Mouse (Mus musculus): ENCODE measurements at regions not wholly inside any gene's neighbourhood (a gene's known extent, or its start where the extent isn't known, plus 50 kb on each side); places are given as distances from the start of the nearest gene placed in this dataset.

- TF ChIP-seq CTCF (IDR thresholded peaks at IDR 0.05; ENCODE audit: extremely low read depth, insufficient read depth, low read length) (no peak), POLR2A (IDR thresholded peaks at IDR 0.05; ENCODE audit: extremely low read depth, insufficient read depth, low read length) (no peak)
These were observed 121.7 kb upstream of the Dapk1 start for GRCm38 (mm10) chr13:60479862-60480730.
